Mouse (Mus musculus) thymus, postnatal 0 days (tissue): ENCODE measurements around the gene Sema4g. TPM values are rescaled to one million over a fixed set of nuclear protein-coding genes. Genes with fewer than 3 reads are reported as not detected.

ENCODE experiments used
- DNase-seq: peaks from one replicate; pipeline ENCODE4 v3.0.0-alpha.2; 2015; ENCODE audit warnings: low spot score
- polyA plus RNA-seq: library from polyadenylated mRNA; unstranded; fragments of >200 nt; fragmentation: Nextera tagmentation; extraction: Ambion mirVana; gene quantifications from 2 replicates; pipeline ENCODE4 v1.2.1, GENCODE M21; 2015

Sema4g gene
- polyA plus RNA-seq, 1 experiment from 2014 or later: 1.2 TPM

DNA sequence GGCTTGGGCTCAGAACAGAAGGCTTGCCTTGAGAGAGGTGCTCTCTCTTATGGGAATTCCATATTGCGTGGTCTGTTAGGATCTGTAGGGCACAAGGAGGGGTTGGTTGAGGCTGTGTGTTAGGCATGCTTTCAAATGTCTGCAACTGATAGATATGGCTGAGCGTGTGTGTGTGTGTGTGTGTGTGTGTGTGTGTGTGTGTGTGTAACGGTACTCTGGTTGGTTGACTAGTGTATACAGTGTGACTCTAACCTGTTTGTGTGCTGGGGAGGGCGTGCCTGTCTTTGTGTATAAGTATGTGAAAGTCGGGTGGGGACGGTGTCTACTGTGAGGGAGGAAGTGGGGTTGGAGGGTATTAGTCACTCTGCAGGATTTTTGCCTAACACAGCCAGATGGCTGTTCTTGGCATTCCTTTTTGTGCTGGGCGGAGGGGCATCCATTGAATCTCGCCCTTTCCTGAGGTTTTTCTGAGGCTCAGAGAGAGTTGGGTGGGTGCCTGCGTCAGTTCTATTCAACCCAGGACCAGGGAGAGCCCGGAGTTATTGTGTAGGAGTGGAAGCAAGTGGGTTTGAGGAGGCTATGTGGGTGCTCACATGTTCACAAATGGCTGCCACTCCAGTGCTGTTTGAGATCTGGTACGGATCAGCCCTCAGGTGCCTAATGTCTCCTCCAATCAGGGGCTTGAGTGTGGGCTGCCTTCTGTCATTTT is 59.2 kb downstream of the Sema4g start:
- peak; percentile 60 for DNase-seq

DNA sequence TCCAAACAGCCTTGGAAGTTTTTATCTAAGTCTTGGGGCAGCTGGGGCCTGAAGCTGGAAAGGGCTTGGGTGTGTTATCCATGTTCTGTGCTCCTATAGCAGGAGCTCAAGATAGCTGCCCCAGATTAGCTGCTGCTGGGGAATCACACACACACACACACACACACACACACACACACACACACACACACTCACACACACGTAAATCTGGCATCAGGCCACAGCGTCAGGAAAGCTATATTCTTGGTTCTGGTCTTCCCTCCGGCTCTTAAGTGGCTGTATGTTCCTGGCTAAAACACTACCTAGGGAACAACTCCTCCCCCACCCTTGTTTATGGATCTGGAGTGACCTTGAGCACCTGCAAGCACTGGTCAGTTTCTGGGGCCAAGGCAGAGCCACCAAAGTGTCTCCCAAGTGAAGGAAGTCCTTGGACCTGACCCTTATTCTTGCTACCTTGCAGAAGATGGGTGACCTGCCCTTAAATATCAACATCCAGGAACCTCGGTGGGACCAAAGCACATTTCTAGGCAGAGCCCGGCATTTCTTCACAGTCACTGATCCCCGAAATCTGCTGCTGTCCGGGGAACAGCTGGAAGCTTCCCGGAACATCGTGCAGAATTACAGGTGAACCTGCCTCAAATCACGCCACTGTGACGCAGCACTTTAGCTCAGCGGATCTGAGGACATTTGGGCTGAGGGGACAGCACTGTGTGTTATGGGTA is 59.9 kb downstream of the Sema4g start:
- DNase-seq: no peak

DNA sequence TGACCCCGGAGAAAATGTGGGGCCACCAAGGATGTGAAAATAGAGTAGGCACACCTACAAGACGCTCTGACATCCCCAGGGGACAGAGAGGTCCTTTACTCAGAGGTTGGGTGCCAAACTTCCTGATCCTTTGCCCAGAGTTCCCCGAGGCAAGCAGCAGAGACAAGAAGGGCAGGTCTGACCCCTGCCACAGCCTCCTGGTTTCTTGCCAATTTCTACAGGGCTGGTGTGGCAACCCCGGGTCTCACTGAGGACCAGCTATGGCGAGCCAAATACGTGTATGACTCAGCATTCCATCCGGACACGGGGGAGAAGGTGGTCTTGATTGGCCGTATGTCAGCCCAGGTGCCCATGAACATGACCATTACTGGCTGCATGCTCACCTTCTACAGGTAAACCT is 60.6 kb downstream of the Sema4g start:
- DNase-seq: no peak

Other genes starting within 250 kb of the Sema4g start
- gene Pax2, start 233.1 kb upstream of the Sema4g start, polyA plus RNA-seq: 0.04 TPM in 1 of 2 replicates, not detected in the other
- gene Slf2, start 58.0 kb upstream of the Sema4g start, polyA plus RNA-seq: 16.7 and 17.3 TPM in 2 replicates
- gene Twnk, start 16.6 kb downstream of the Sema4g start, polyA plus RNA-seq: 13.4 and 15.5 TPM in 2 replicates
- 89.1 and 102 TPM in 2 replicates for gene Mrpl43, start 17.3 kb downstream of the Sema4g start, polyA plus RNA-seq
- 12.5 and 13.2 TPM in 2 replicates for gene Lzts2, start 25.3 kb downstream of the Sema4g start, polyA plus RNA-seq
- gene Pdzd7, start 56.6 kb downstream of the Sema4g start, polyA plus RNA-seq: 0.05 and 0.08 TPM in 2 replicates
- 17.4 and 17.9 TPM in 2 replicates for gene Sfxn3, start 58.4 kb downstream of the Sema4g start, polyA plus RNA-seq
- gene Kazald1, start 86.1 kb downstream of the Sema4g start, polyA plus RNA-seq: 9.0 and 10.8 TPM in 2 replicates
- gene Tlx1, start 161.6 kb downstream of the Sema4g start, polyA plus RNA-seq: 0.07 and 0.15 TPM in 2 replicates
- not detected in 2 replicates for gene Lbx1, start 246.7 kb downstream of the Sema4g start, polyA plus RNA-seq